Mouse (Mus musculus): ENCODE measurements around the gene Gm11009.
"Not testable (repeated sequence)": the region's sequence is repeated elsewhere in the genome, so short reads cannot be mapped to it uniquely, and the experiment has no call there.

Gm11009 gene

GRCm38 (mm10) chr2:176319394-176319793, at the start of gene Gm11009:
TSS of gene Gm11009 (minus strand) at chr2:176319494.
- DNase-seq = not testable (repeated sequence)
